Mouse (Mus musculus) liver, adult 2 months (tissue): ENCODE measurements around the gene Gabrr2. TPM values are rescaled to one million over a fixed set of nuclear protein-coding genes. Genes with fewer than 3 reads are reported as not detected.

Experiments
- DNase-seq: peaks from one replicate; pipeline ENCODE4 v3.0.0-alpha.2; 2011; ENCODE audit warnings: low read depth, low spot score; ENCODE audit errors: extremely low read depth
- H3K27ac ChIP-seq: fragments of 200-500 bp; replicated peaks from 2 replicates; pipeline ENCODE4 v1.5.1; 2012; ENCODE audit warnings: low read depth, mild to moderate bottlenecking, control low read depth, inconsistent platforms, low read length; ENCODE audit not compliant: insufficient read depth
- H3K27me3 ChIP-seq: fragments of 200-500 bp; 2 replicates; pipeline ENCODE4 v1.6.1; 2012; ENCODE audit warnings: mild to moderate bottlenecking, moderate library complexity, low read length, inconsistent platforms; ENCODE audit not compliant: control insufficient read depth, insufficient read depth
- H3K36me3 ChIP-seq: fragments of 200-500 bp; 2 replicates; pipeline ENCODE4 v1.6.1; 2012; ENCODE audit warnings: low read length, inconsistent platforms; ENCODE audit not compliant: control insufficient read depth, insufficient read depth
- H3K4me1 ChIP-seq: fragments of 200-500 bp; 2 replicates; pipeline ENCODE4 v1.6.1; 2011; ENCODE audit warnings: low read length; ENCODE audit not compliant: control insufficient read depth, insufficient read depth
- H3K4me3 ChIP-seq: fragments of 200-500 bp; 2 replicates; pipeline ENCODE4 v1.5.1; 2011; ENCODE audit warnings: low read depth, mild to moderate bottlenecking, control low read depth, low read length, moderate library complexity; ENCODE audit not compliant: insufficient read depth
- H3K79me2 ChIP-seq: fragments of 200-500 bp; 2 replicates; pipeline ENCODE4 v1.6.1; 2012; ENCODE audit warnings: inconsistent platforms, mild to moderate bottlenecking, low read length, moderate library complexity; ENCODE audit not compliant: control insufficient read depth, insufficient read depth
- H3K9ac ChIP-seq: fragments of 200-500 bp; 2 replicates; pipeline ENCODE4 v1.6.1; 2012; ENCODE audit warnings: low read depth, mild to moderate bottlenecking, control low read depth, inconsistent platforms, low read length
- CTCF ChIP-seq: fragments of 200-500 bp; IDR thresholded peaks from 2 replicates; pipeline ENCODE4 v1.5.1; 2011; ENCODE audit warnings: low read depth, low read length, control low read depth
- POLR2A ChIP-seq: fragments of 200-500 bp; IDR thresholded peaks from 2 replicates; pipeline ENCODE4 v1.6.1; 2011; ENCODE audit warnings: low read length, control low read depth; ENCODE audit not compliant: insufficient read depth; ENCODE audit errors: extremely low read depth
- WGBS: fragments of 180-500 bp; shearing (Covaris S2); methylation state at CpG from one replicate; pipeline ENCODE4 v1.1.7; 2018; 5-methylcytosine and 5-hydroxymethylcytosine counted together
- polyA plus RNA-seq: library from polyadenylated mRNA; depleted of rRNA; stranded (reverse); fragments of >200 nt; gene quantifications from 2 replicates; pipeline ENCODE4 v1.2.3, GENCODE M21; 2012
- total RNA-seq: library from RNA; depleted of rRNA; stranded (reverse); fragments of >200 nt; gene quantifications from 2 replicates; pipeline ENCODE4 v1.2.3, GENCODE M21; 2014

Gene Gabrr2
- total and polyA plus RNA-seq, 2 experiments: 0.15 to 0.46 TPM

- WGBS: 51% methylated on average over 14 of the region's 14 CpGs
- Histone ChIP-seq H3K27me3 (no peaks in the 10 kb centered on the region), H3K79me2 (no peaks in the 10 kb centered on the region), H3K36me3 (no peaks in the 10 kb centered on the region), H3K4me3 (no peak overlapping the region), H3K4me1 (no peaks in the 10 kb centered on the region), H3K9ac (no peak overlapping the region), H3K27ac (no peak overlapping the region)
- DNase-seq: no peak
- no peak for TF ChIP-seq CTCF
- TF ChIP-seq POLR2A: no peak
Measured at GRCm38 (mm10) chr4:33066223-33066960, 3.6 kb downstream of the Gabrr2 start.

- no peaks in the 10 kb centered on the region for H3K27me3 ChIP-seq
- no peaks in the 10 kb centered on the region for H3K4me1 ChIP-seq
- DNase-seq: no peak
- no peak overlapping the region for H3K9ac ChIP-seq
- H3K27ac ChIP-seq: no peak overlapping the region
- no peak overlapping the region for H3K4me3 ChIP-seq
- WGBS: 97% methylated on average over 3 of the region's 3 CpGs
- H3K79me2 ChIP-seq: no peaks in the 10 kb centered on the region
- H3K36me3 ChIP-seq: no peaks in the 10 kb centered on the region
- TF ChIP-seq POLR2A (no peak), CTCF (no peak)
Measured at GRCm38 (mm10) chr4:33067331-33067730, 4.5 kb downstream of the Gabrr2 start.

GRCm38 (mm10) chr4:33067826-33068225, 5.0 kb downstream of the Gabrr2 start:
- Histone ChIP-seq H3K4me1 (no peaks in the 10 kb centered on the region), H3K27ac (no peak overlapping the region), H3K79me2 (no peaks in the 10 kb centered on the region), H3K4me3 (no peak overlapping the region), H3K9ac (no peak overlapping the region), H3K36me3 (no peaks in the 10 kb centered on the region), H3K27me3 (no peaks in the 10 kb centered on the region)
- TF ChIP-seq POLR2A (no peak), CTCF (no peak)
- 94% methylated on average over 6 of the region's 6 CpGs for WGBS
- DNase-seq: no peak

- no peaks in the 10 kb centered on the region for H3K36me3 ChIP-seq
- H3K4me3 ChIP-seq: no peak overlapping the region
- no peak overlapping the region for H3K9ac ChIP-seq
- H3K79me2 ChIP-seq: no peaks in the 10 kb centered on the region
- H3K27me3 ChIP-seq: no peaks in the 10 kb centered on the region
- no peak for TF ChIP-seq CTCF
- TF ChIP-seq POLR2A: no peak
- no peak for DNase-seq
- H3K27ac ChIP-seq: no peak overlapping the region
- no peaks in the 10 kb centered on the region for H3K4me1 ChIP-seq
- 73% methylated on average over 6 of the region's 6 CpGs for WGBS
Measured at GRCm38 (mm10) chr4:33068894-33069293, 6.1 kb downstream of the Gabrr2 start.

GRCm38 (mm10) chr4:33070326-33070725, 7.5 kb downstream of the Gabrr2 start:
- Histone ChIP-seq H3K4me3 (no peak overlapping the region), H3K9ac (no peak overlapping the region), H3K27ac (no peak overlapping the region), H3K27me3 (no peaks in the 10 kb centered on the region), H3K79me2 (no peaks in the 10 kb centered on the region), H3K36me3 (no peaks in the 10 kb centered on the region), H3K4me1 (no peaks in the 10 kb centered on the region)
- no peak for DNase-seq
- TF ChIP-seq POLR2A (no peak), CTCF (no peak)
- WGBS: 89% methylated on average over 6 of the region's 6 CpGs

GRCm38 (mm10) chr4:33071337-33071736, 8.5 kb downstream of the Gabrr2 start:
- Histone ChIP-seq H3K27me3 (no peaks in the 10 kb centered on the region), H3K4me3 (no peak overlapping the region), H3K36me3 (no peaks in the 10 kb centered on the region), H3K9ac (no peak overlapping the region), H3K79me2 (no peaks in the 10 kb centered on the region), H3K27ac (no peak overlapping the region), H3K4me1 (no peaks in the 10 kb centered on the region)
- no peak for TF ChIP-seq POLR2A
- no peak for TF ChIP-seq CTCF
- WGBS: 82% methylated on average over 6 of the region's 6 CpGs
- no peak for DNase-seq
